Mouse (Mus musculus): ENCODE results near the gene Wbp1.

Wbp1 gene

GRCm38 (mm10) chr6:83116373-83117164, 4.8 kb downstream of the Wbp1 start:
- DNase-seq (ENCODE audit: low read depth, low spot score), result no peak

GRCm38 (mm10) chr6:83115682-83116372, 5.5 kb downstream of the Wbp1 start:
- peak; percentile 46 for DNase-seq (ENCODE audit: low read depth, low spot score)

- peak; percentile 74 for DNase-seq (ENCODE audit: low read depth, low spot score)
These were observed 6.2 kb downstream of the Wbp1 start, which contains the start of gene Mogs for GRCm38 (mm10) chr6:83115011-83115671. Mogs (plus strand) TSS chr6:83115496.

- no peak for DNase-seq (ENCODE audit: low read depth, low spot score)
These were observed 9.7 kb downstream of the Wbp1 start for GRCm38 (mm10) chr6:83111510-83112136.

- DNase-seq (ENCODE audit: low read depth, low spot score), result peak; percentile 77
These were observed 12.3 kb downstream of the Wbp1 start, which contains the start of gene Mrpl53 for GRCm38 (mm10) chr6:83108762-83109668. Mrpl53 (plus strand) TSS chr6:83109040.

GRCm38 (mm10) chr6:83107566-83108400, 13.6 kb downstream of the Wbp1 start:
- DNase-seq (ENCODE audit: low read depth, low spot score), result peak; percentile 87

GRCm38 (mm10) chr6:83104158-83104557, 17.2 kb downstream of the Wbp1 start:
- no peak for DNase-seq (ENCODE audit: low read depth, low spot score)

GRCm38 (mm10) chr6:83103130-83103650, 18.2 kb downstream of the Wbp1 start:
- DNase-seq (ENCODE audit: low read depth, low spot score), result no peak

GRCm38 (mm10) chr6:83101688-83102556, 19.4 kb downstream of the Wbp1 start:
- no peak for DNase-seq (ENCODE audit: low read depth, low spot score)

- peak; percentile 92 for DNase-seq (ENCODE audit: low read depth, low spot score)
These were observed 20.1 kb downstream of the Wbp1 start, which contains the start of the genes Ccdc142 and Gm42688 for GRCm38 (mm10) chr6:83101316-83101687. Ccdc142 (plus strand) TSS chr6:83101601. Gm42688 (plus strand) TSS chr6:83101617.

- DNase-seq (ENCODE audit: low read depth, low spot score), result no peak
These were observed 22.9 kb downstream of the Wbp1 start for GRCm38 (mm10) chr6:83098411-83098810.

GRCm38 (mm10) chr6:83095968-83096367, 25.4 kb downstream of the Wbp1 start:
- no peak for DNase-seq (ENCODE audit: low read depth, low spot score)

GRCm38 (mm10) chr6:83092416-83093127, 28.8 kb downstream of the Wbp1 start:
- DNase-seq (ENCODE audit: low read depth, low spot score), result no peak

- no peak for DNase-seq (ENCODE audit: low read depth, low spot score)
These were observed 33.5 kb downstream of the Wbp1 start for GRCm38 (mm10) chr6:83087926-83088260.

GRCm38 (mm10) chr6:83087205-83087925, 34.0 kb downstream of the Wbp1 start:
- peak; percentile 27 for DNase-seq (ENCODE audit: low read depth, low spot score)

GRCm38 (mm10) chr6:83086121-83087035, 35.0 kb downstream of the Wbp1 start, which contains the start of gene Lbx2:
Lbx2 (plus strand) TSS chr6:83086367.
- DNase-seq (ENCODE audit: low read depth, low spot score), result peak; percentile 31
